Mouse (Mus musculus): ENCODE measurements at regions not wholly inside any gene's neighbourhood (a gene's known extent, or its start where the extent isn't known, plus 50 kb on each side); places are given as distances from the start of the nearest gene placed in this dataset.
"Not testable (repeated sequence)": the region's sequence is repeated elsewhere in the genome, so short reads cannot be mapped to it uniquely, and the experiment has no call there.

- peak; percentile 84 for DNase-seq (ENCODE audit: low read depth, low spot score)
These were observed 306.7 kb upstream of the Ncam2 start for GRCm38 (mm10) chr16:80893761-80894160.

- no peak for DNase-seq (ENCODE audit: low read depth, low spot score)
These were observed 279.7 kb upstream of the Ncam2 start for GRCm38 (mm10) chr16:80920711-80921279.

GRCm38 (mm10) chr16:80931017-80931416, 269.5 kb upstream of the Ncam2 start:
- DNase-seq (ENCODE audit: low read depth, low spot score) = no peak

- no peak for DNase-seq (ENCODE audit: low read depth, low spot score)
These were observed 269.0 kb upstream of the Ncam2 start for GRCm38 (mm10) chr16:80931477-80931876.

DNA sequence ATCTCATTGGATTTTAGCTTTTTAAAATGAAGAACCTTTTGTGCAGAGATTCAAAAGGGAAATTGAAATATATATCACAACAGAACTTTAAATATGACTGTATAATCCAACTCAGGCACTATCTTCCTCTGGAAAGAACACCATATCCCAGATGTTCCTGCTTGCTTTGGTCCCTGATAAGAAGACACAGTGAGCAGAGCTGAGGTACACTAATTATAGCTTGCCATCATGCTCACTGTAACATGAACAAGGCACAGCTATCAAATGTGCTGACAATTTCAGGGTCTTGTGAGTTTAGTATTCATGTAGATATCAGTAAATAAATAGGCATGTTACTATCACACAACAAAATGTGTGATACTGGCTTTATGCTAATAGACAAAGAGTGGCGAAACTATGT, 264.8 kb upstream of the Ncam2 start:
- no peak for DNase-seq (ENCODE audit: low read depth, low spot score)

GRCm38 (mm10) chr16:80962141-80962540, 238.4 kb upstream of the Ncam2 start:
- DNase-seq (ENCODE audit: low read depth, low spot score) = no peak

DNA sequence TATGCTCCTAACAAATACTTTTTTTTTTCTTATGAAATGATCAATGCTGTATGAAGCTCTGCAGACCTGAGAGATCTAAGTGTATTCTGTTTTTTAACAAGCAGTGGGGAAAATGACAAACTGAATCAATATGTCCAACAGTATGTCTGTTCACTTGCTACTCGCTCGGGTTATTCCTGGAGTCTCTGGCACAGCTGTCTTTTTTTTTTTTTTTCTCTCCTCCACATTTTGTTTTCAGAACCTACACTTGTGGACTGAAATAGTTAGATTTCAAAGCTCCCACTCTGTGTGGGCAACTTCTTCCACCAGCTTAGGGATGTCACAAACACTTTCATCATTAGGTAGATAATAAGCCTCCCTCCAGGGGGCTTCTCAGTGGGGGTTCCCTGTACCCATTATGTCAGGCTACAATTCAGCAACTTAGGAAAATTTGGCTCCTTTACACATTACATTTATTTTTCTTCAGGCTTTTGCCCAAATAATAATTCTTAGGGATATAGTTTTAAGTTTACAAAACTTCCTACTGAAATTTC, 218.9 kb upstream of the Ncam2 start:
- peak; percentile 63 for DNase-seq (ENCODE audit: low read depth, low spot score)

GRCm38 (mm10) chr16:80987816-80988215, 212.7 kb upstream of the Ncam2 start:
- no peak for DNase-seq (ENCODE audit: low read depth, low spot score)

DNA sequence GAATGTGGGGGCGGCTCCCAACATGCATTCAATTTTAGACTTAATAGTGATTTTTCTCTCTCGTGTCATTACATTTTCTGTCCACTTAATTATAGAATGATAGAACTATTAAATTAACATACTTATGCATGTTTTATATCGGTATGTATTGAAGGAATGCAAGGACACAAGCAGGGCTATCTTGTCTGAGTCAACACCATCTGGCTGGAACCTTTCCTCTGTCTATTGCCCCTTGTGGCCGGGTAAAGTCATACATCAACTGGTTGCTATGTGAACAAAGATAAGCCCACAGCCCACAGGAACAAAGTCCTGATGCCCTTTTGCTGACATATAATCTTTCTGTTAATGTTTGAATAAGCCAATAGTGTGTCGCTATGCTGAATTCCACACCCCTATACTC, 163.7 kb upstream of the Ncam2 start:
- not testable (repeated sequence) for DNase-seq (ENCODE audit: low read depth, low spot score)

GRCm38 (mm10) chr16:81041262-81041661, 159.2 kb upstream of the Ncam2 start:
- peak; percentile 40 for DNase-seq (ENCODE audit: low read depth, low spot score)

DNA sequence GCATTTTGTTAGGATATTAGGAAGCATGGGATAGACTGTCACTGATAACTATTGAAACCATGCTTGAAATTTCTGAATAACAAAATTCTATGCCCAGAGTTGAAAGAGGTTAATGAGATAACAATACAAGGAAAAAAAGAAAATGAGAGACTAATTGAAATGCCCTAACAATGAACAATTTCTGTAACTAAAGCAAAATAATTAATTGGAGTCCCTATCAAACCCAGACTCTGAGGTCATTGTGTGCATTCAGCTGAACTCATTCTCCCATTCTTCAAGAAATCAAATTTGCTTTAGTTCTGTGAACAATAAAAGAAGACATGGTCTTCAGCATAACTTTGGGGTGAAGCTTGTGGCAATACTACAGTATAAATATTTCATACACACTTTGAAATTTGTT, 154.8 kb upstream of the Ncam2 start:
- DNase-seq (ENCODE audit: low read depth, low spot score) = no peak

GRCm38 (mm10) chr16:81068330-81068729, 132.2 kb upstream of the Ncam2 start:
- DNase-seq (ENCODE audit: low read depth, low spot score) = no peak
